Mouse (Mus musculus) lung, postnatal 0 days (tissue): ENCODE measurements around the gene Xpo5.

ENCODE experiments used
- CTCF ChIP-seq: IDR thresholded peaks from 2 replicates; pipeline ENCODE4 v1.5.1; 2016; ENCODE audit warnings: antibody characterized with exemption, mild to moderate bottlenecking
- EP300 ChIP-seq: IDR thresholded peaks from 2 replicates; pipeline ENCODE4 v1.6.1; 2016; ENCODE audit warnings: antibody characterized with exemption, mild to moderate bottlenecking, control low read depth

GRCm38 (mm10) chr17:46210550-46210949, 8.0 kb downstream of the Xpo5 start:
- no peak for TF ChIP-seq CTCF
- TF ChIP-seq EP300, result no peak
